Mouse (Mus musculus) lung, postnatal 0 days (tissue): Measurements from ENCODE around the gene Ttc30a1.

Experiments used
- CTCF ChIP-seq: IDR thresholded peaks from 2 replicates; pipeline ENCODE4 v1.5.1; 2016; ENCODE audit warnings: antibody characterized with exemption, mild to moderate bottlenecking
- EP300 ChIP-seq: IDR thresholded peaks from 2 replicates; pipeline ENCODE4 v1.6.1; 2016; ENCODE audit warnings: antibody characterized with exemption, mild to moderate bottlenecking, control low read depth

DNA sequence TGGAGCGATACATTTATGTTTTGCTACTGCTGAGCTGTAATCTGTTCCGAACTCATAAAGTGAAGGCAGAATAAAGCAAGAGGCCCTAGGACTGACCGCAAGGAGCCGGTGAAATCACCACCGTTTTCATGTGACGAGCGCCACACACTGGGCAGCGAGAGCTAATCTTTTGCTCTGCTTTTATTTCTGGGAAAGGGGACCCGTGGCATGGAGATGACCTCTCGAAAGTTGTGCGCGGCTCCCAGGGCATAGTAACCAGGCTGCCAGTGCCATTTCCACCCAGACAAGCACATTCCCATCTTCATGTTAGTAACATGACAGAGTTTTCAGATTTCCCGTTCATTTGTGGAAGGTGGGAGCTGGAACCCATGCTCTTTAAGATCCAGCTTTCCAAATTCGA, 17.3 kb downstream of the Ttc30a1 start:
- TF ChIP-seq CTCF (peak; percentile 76), EP300 (no peak)
